Comparison of ENCODE assay signal across 12 mouse cellular contexts in the genomic region with DNA sequence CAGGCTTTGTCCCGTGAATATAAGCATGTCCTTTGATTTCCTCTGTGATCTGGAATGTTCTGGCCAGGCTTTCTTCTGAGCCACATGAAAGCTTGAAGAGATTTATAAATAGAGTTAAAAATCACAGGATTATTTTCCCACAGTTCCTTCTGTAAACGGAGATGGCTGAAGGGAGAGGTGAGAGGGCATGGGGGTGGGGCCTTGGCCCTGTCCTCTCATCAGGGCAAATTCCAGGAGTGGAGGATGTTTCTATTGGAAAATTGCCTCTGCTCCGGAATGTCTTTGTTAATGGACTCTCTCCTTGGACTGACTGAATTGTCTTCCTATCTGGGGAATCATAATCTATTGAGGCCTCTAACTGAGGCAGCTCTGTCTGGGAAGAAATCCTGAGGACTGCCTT. TPM values are rescaled to one million over a fixed set of nuclear protein-coding genes. Genes with fewer than 3 reads are reported as not detected.
DNase-seq lines count a peak whose midpoint lies in the region; ATAC-seq lines count a peak whose summit lies in the region.
"Had no signal": no experiment of that assay in that cellular context is flagged by ENCODE, and none has a peak within 500 bp of the region (broad histone marks: within the 10 kb centered on the region; RNA-seq: fewer than 3 reads in every experiment).

No protein-coding gene starts in this region.

- no peak for DNase-seq in forebrain, embryonic 10.5 days (ENCODE audit: extremely low spot score, low spot score)
- peak; percentile 43 for DNase-seq in embryonic facial prominence, embryonic 14.5 days (ENCODE audit: low spot score)
- DNase-seq in kidney, adult 9 months: peak; percentile 85
- DNase-seq in lung, postnatal 14 days: peak; percentile 50
- no peak for DNase-seq in urinary bladder, adult 18-20 months (ENCODE audit: low spot score in 2 of 2)
- no peak for DNase-seq in spleen, postnatal 36 days (ENCODE audit: low spot score in 2 of 2)
- DNase-seq in adrenal gland, postnatal 14 days: no peak
- DNase-seq: cerebellum, adult 11-12 months had no signal

- H3K9me3 ChIP-seq in forebrain, embryonic 10.5 days: peaks cover 5% of the 10 kb centered on the region; the same call in 1 of the 2 replicates
- no peaks in the 10 kb centered on the region for H3K9me3 ChIP-seq in forebrain, embryonic 13.5 days (replicated peaks)
- H3K9me3 ChIP-seq in embryonic facial prominence, embryonic 14.5 days (ENCODE audit: control insufficient read depth, low read length): peaks cover 5% of the 10 kb centered on the region; the same call in 1 of the 2 replicates
- H3K9me3 ChIP-seq: neural tube, embryonic 15.5 days had no signal

- no peak overlapping the region for H3K4me3 ChIP-seq in forebrain, embryonic 10.5 days
- no peak overlapping the region for H3K4me3 ChIP-seq in forebrain, embryonic 13.5 days
- no peak overlapping the region for H3K4me3 ChIP-seq in embryonic facial prominence, embryonic 14.5 days (ENCODE audit: low read depth, low read length)
- H3K4me3 ChIP-seq: megakaryocyte, embryonic 14.5 days; neural tube, embryonic 15.5 days had no signal

- peak overlapping the region; percentile 48; the same call in 1 of the 2 replicates for H3K27ac ChIP-seq in forebrain, embryonic 10.5 days
- H3K27ac ChIP-seq in forebrain, embryonic 13.5 days: no peak overlapping the region
- H3K27ac ChIP-seq in embryonic facial prominence, embryonic 14.5 days (replicated peaks; ENCODE audit: low read depth, low read length): no peak overlapping the region
- H3K27ac ChIP-seq: neural tube, embryonic 15.5 days had no signal

- no peak for ATAC-seq in forebrain, embryonic 13.5 days
- ATAC-seq in embryonic facial prominence, embryonic 14.5 days (ENCODE audit: low read depth): no peak
- ATAC-seq: hindbrain, embryonic 16.5 days had no signal

- no peak overlapping the region for H3K4me2 ChIP-seq in forebrain, embryonic 13.5 days
- no peak overlapping the region for H3K4me2 ChIP-seq in embryonic facial prominence, embryonic 14.5 days (ENCODE audit: low read depth, low read length)
- H3K4me2 ChIP-seq: neural tube, embryonic 15.5 days had no signal

- 50% methylated on average over 3 of the region's 3 CpGs for WGBS in forebrain, embryonic 10.5 days
- WGBS in forebrain, embryonic 13.5 days: 33% methylated on average over 3 of the region's 3 CpGs
- WGBS in embryonic facial prominence, embryonic 14.5 days: 17% methylated on average over 3 of the region's 3 CpGs

- H3K36me3 ChIP-seq in forebrain, embryonic 10.5 days (replicated peaks): no peaks in the 10 kb centered on the region
- no peaks in the 10 kb centered on the region for H3K36me3 ChIP-seq in forebrain, embryonic 13.5 days (ENCODE audit: poor library complexity, severe bottlenecking)
- H3K36me3 ChIP-seq in embryonic facial prominence, embryonic 14.5 days (ENCODE audit: control insufficient read depth, insufficient read depth, low read length): no peaks in the 10 kb centered on the region
- H3K36me3 ChIP-seq: neural tube, embryonic 15.5 days had no signal

- H3K4me1 ChIP-seq in forebrain, embryonic 10.5 days: peaks cover 9% of the 10 kb centered on the region
- H3K4me1 ChIP-seq in forebrain, embryonic 13.5 days: no peaks in the 10 kb centered on the region
- no peaks in the 10 kb centered on the region; the same call in 1 of the 2 replicates for H3K4me1 ChIP-seq in embryonic facial prominence, embryonic 14.5 days (ENCODE audit: control insufficient read depth, insufficient read depth, low read length)
- H3K4me1 ChIP-seq: neural tube, embryonic 15.5 days had no signal

- H3K27me3 ChIP-seq in forebrain, embryonic 10.5 days (ENCODE audit: poor library complexity, severe bottlenecking): no peaks in the 10 kb centered on the region
- no peaks in the 10 kb centered on the region for H3K27me3 ChIP-seq in forebrain, embryonic 13.5 days
- H3K27me3 ChIP-seq in embryonic facial prominence, embryonic 14.5 days (replicated peaks; ENCODE audit: control insufficient read depth, insufficient read depth, low read length): no peaks in the 10 kb centered on the region

- H3K9ac ChIP-seq in forebrain, embryonic 13.5 days: no peak overlapping the region
- no peak overlapping the region for H3K9ac ChIP-seq in embryonic facial prominence, embryonic 14.5 days (ENCODE audit: low read depth, low read length)
- H3K9ac ChIP-seq: neural tube, embryonic 15.5 days had no signal

RNA-seq across cellular contexts. Expression of a gene that starts 15.6 kb away (rescaled TPM):
- 2.3 and 3.0 TPM in 2 replicates for polyA plus RNA-seq in forebrain, embryonic 10.5 days (2016; fragmentation: Nextera tagmentation; extraction: Ambion mirVana)
- polyA plus RNA-seq in forebrain, embryonic 13.5 days (2015; fragmentation: Nextera tagmentation; extraction: Ambion mirVana): 7.4 and 8.0 TPM in 2 replicates
- polyA plus RNA-seq in embryonic facial prominence, embryonic 14.5 days (2014; fragmentation: Nextera tagmentation; extraction: Ambion mirVana): 4.4 and 5.3 TPM in 2 replicates
- total RNA-seq in adrenal gland, postnatal 14 days (2021): 1.3 and 1.8 TPM in 2 replicates

RNA-seq across cellular contexts. Expression of a gene that starts 19.0 kb away (rescaled TPM):
- polyA plus RNA-seq in forebrain, embryonic 10.5 days (2016; fragmentation: Nextera tagmentation; extraction: Ambion mirVana): 64.8 and 71.3 TPM in 2 replicates
- 63.3 and 76.7 TPM in 2 replicates for polyA plus RNA-seq in forebrain, embryonic 13.5 days (2015; fragmentation: Nextera tagmentation; extraction: Ambion mirVana)
- polyA plus RNA-seq in embryonic facial prominence, embryonic 14.5 days (2014; fragmentation: Nextera tagmentation; extraction: Ambion mirVana): 41.0 and 43.3 TPM in 2 replicates
- total RNA-seq in adrenal gland, postnatal 14 days (2021): 126 and 133 TPM in 2 replicates

Comparison
In these comparisons a context has a peak if more than half of its experiments do, and no peak if none do; other contexts are left out.
1. DNase-seq: peak in embryonic facial prominence, embryonic 14.5 days (single experiment), kidney, adult 9 months (single experiment) and lung, postnatal 14 days (single experiment); none in forebrain, embryonic 10.5 days (single experiment), urinary bladder, adult 18-20 months (0 of 2), spleen, postnatal 36 days (0 of 2) and adrenal gland, postnatal 14 days (single experiment).